Mouse (Mus musculus) layer of hippocampus, adult 9-11 months (tissue): ENCODE results near the gene Zfp827.
A peak's percentile ranks its signal among the peaks of the same experiment; 100 is the strongest.

ENCODE experiments used
- DNase-seq: peaks from one replicate; pipeline ENCODE4 v3.0.0; 2022

The Zfp827 gene

DNA sequence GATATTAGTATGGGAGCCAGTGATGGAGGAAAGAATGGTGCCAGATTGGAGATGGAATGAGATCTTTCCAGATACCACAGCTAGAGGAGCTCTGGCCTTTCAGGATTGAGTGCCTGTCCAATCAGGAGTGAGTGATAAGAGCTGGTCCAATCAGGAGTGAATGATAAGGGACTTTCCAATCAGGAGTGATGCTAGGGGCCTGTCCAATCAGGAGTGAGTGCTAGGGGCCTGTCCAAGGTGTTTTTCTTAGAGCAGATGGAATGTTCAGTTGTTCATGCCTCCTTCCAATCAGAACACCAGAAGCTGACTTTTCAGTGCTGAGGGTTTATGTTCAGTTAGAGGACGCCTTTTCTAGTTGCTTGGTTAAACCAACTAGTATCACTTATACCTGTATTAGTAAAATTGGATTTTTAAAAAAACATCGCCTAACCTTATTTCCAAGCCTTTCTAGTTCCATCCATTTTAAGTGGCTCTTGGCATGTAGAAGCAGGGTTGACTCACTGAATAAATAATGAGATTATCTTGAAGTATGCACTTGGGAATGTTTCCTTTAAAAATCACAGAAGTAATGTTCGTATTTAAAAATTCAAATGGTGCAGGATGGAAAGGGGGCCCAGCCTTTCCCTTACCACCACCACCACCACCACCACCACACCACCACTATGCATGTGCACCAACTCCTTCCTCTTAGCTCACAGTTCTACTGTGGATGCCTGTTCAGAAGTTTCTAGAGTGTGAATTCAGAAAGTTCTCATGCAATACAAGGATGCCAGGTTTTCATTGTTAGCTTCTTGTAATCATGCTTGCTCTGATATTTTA, 39.8 kb downstream of the Zfp827 start:
- DNase-seq, result no peak

DNA sequence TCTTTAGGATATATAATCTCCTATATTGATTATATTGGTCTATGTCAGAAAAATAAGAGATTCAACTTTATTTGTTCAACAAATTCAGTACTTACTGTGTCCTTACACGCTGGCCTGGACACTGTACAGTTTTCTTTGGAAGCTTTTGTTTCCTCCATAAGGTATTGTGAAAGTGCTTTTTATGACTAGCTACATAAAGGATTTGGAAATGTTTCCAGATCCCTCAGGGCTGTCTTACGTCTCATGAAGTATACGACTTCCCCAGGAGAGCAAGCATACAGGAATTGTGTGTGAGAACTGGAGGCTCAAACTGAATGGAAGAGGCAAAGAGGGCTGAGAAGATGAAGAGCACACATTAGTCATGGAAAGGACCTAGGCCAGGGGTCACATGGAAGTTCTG, 45.1 kb downstream of the Zfp827 start:
- no peak for DNase-seq

DNA sequence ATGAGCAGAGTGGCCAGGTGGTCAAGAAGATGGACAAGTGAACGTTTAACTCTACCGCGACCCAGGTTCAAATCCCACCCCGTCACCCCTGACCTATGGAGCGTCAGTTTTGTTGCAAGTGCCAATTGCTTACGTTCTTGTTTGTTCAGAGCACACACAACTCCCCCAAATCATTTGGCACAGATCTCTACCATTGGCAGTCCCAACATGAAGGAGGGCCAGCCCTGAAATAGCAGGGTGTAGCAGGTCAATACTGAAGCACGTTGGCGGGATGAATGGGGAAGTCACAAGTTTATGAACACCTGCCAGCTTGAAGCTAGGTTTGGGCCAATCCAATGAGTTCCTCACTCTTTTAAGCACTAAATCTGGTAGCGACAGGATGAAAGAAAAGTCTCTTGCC, 46.7 kb downstream of the Zfp827 start:
- no peak for DNase-seq

DNA sequence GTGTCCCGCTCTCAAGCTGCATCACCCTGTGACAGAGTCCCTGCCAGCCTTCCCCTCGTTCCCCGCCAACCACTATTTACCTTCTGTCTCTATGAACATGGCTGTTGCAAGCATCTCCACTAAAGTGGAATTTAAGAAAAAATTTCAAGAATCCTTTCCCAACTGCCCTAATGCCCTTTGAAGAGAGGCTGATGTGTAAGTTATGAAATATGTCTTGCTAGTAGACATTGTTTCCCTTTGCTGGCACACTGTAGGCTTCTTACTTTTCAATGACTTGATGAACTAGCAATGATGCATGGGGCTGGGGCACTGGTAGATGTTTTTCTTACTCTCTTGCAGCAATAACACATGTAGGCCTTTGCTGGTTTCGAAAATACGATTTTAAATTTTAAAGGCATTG, 49.0 kb downstream of the Zfp827 start:
- DNase-seq, result no peak

DNA sequence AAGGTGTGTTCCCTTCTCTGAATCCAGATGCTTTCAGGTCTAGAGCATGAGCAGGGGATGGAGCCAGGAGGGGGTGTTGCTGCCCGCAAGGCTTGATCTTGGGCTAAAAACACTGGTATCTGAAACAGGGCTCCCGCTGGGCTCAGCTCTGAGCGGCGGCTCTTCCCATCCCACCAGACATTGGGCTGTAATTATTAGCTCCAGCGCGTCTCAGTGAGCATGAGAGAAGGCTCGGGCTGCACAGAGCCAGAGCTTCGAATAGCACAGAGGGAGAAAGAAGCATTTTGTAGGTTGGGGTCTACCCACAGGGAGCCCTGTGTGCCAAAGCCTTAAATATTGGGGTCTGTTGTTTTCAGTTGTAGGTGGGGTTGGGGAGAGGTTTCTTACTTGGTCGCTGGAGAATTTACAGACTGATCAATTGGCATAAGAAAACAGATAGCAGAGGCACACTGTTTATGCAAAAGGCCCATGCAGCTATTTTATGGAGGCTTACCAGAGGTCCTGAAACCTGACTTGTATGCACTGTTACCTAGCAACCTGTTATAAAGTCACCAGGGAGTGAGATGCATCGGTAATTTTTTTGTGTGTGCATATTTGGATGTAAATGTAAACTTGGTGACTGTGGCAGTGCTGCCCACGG, 50.4 kb downstream of the Zfp827 start:
- DNase-seq, result no peak

DNA sequence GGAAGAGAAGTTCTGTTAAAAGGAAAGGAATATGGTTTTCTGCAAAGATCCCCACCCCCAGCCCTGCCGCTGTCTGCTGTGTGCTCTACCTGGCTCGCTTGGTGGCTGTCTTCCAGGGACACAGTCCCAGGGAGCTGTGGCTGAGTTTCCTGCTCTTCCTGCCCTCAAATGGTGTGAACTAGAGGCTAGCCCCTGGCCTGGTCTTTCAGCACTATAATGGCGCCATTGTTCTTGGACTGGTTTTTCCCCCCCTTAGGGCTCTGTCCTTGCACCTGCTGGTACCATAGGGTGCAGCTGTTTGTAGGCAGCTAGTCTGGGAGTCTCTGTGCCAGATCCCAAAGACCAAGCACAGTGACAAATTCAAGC, 50.9 kb downstream of the Zfp827 start:
- DNase-seq, result peak; percentile 61

DNA sequence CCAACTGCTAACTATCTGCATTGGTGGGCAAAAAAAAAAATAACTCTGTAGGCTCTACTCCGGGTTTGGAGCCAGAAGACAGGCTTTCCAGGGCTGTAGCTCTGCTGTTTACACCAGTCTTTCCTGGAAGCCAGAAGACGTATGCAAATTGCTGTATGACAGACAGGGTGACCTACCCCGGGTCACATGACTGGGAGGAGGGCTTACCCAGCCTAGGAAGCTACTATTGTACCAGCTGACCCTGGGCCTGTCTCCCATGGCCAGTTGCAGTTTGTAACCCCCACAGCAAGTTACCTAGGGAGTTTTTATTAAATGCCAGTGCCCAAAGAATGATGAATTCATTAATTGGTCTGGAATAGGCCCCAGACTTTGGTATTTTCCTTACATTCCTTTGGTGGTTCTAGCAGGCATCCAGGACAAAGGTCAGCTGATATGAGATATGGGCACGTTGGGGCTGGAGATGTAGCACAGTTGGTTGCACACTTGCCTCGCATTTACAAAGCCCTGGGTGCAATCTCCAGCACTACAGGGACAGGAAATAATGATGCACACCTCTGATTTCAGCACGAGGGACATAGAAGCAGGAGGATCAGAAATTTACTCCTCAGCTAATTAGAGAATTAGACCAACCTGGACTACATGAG, 52.0 kb downstream of the Zfp827 start:
- DNase-seq, result peak; percentile 27

DNA sequence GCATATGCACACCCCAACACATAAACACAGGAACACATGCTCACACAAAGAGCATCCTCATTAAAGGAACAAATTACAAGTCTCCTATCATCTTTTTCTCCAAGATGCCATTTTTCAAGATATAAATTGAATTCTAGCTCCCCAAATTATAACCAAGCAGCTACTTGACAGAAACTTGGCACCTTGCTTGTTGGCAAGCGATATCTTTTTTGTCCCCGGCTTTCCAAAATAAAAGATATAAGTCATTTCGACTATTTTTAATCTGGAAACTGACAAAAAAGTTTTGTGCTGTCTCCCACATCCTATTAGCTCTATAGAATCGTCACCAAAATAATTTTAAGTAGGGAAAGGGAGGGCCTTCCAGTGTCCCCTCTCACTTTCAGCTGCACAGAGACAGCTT, 53.1 kb downstream of the Zfp827 start:
- DNase-seq, result no peak

DNA sequence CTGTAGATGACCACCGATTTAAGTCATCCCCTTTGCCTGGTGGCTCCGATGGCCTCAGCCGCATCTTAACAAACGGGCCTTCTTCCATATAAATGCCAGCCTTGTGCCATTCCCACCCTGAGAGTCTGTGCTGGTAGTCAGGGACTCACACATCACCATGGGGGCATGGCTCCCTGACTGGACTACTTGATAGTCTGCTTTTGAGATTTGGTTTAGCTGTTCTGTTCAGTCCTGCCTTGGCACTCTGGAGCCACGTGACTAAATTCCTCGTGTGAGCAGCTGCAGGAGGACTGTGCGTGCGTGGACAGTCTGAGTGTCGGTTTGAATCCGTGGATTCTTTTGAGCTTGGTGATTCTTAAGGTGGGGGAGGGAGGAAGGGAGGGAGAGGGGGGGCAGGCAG, 53.7 kb downstream of the Zfp827 start:
- peak; percentile 43 for DNase-seq

DNA sequence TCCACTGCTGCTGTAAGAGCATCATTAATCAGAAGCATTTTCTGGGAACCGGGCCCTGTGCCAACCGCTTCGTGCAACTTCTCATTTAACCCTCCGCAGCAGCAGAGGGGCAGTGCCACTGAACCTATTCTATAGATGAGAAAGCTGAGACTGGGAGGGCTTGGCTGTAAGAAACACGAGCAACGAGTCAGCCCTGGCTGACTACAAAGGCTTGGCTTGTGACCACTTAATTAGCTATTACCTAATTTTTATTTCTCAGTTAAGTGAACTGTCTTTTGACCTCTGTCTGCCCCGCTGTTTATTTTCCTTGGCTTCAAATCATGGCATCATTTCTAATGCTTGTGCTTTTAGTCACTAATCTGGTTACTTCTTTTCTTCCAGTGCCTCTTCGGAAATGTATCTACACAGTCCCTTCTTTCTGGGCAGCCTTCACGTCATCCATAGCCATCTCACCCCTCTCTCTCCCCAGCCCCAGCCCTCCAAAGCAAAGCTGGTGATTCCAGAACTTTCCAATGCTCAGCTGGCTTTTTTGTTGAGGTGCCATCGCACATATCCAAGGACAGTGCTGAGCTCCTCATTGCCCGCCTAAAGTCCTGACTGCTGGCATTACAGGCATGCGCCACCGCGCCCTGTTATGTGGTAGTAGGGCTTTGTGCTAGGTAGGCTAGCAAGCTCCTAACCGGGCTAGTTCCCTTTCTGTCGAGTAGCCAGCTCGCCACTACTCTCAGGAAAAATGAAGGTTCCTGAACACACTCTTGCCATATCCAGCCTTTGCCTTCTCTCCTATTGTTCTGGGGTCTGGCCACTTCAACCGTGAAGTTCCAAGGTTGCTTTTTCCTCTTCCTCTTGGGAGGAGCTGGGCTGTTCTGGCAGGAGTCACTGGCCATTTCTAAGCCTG, 55.5 kb downstream of the Zfp827 start:
- no peak for DNase-seq

DNA sequence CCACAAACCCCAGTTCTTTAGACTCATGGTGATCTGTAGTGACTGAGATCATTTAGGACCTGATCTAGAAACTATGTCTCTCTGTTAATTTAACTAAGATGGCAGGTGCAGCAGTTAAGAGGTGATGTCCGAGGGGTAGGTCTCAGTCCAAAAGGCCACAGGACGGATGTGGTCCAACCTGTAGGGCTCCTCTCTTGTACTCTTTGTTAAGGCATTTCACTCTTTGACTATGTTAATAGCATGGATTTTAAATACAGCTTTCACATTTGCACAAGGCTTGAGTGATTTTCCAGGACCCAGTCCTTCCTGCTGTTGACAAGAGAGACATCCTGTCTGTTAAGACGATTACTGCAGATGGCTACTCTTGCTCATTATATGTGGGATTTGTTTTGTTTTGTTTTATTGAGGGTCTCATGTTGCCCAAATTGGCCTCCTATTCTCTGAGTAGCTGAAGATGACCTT, 56.2 kb downstream of the Zfp827 start:
- DNase-seq, result no peak

DNA sequence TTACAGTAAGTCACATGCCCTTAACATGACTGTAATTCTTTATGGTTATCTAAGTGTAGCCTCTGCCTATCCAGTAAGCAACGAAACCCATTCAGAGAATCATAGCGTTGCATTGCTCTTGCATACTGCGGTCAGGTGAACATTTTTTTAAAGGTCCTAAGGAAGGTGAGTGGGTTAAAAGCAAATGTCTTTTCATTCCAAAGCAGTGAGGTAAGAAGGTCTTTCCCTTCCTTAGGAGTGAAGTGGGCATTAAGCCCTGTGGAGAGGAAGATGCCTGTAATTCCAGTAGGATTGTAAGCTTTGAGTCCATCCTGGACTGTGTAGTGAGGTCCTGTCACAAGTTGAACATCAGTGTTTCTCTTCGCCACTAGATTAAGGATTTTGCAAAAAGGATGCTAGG, 66.2 kb downstream of the Zfp827 start:
- no peak for DNase-seq

DNA sequence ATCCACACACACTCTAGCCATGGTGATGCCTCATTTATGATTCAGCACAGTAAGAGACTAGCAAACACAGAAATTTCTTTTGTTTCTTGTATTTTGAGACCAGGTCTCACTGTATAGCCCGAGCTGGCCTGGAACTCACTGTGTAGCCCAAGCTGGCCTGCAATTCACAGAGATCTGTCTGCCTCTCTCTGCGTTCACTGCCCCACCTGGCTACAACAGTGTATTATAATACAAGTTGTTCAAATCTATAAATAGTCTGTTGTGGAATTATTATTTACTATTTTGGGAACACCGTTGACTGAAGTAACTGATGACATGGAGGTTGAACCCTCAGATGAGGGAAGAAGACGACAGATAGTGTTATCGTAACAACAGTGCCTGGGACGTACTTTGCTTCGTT, 66.9 kb downstream of the Zfp827 start:
- no peak for DNase-seq

DNA sequence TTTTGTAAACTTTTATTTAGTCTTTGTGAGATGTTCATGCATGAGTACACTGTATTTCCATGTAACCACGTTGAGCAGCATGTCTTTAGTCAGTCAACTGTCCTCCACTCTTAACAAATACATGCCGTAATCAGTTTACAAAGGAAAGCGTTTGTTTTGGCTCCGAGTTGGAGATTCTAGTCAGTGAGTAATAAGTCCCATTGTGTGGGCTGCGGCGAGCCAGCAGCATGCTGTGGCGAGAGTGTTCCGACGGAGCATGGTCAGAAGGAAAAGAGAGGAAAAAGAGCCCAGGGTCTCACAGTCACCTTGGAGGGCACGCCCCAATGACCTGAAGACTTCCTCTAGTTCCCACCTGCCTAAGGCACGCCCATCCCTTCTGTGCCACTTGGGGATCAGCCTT, 68.7 kb downstream of the Zfp827 start:
- DNase-seq, result no peak

DNA sequence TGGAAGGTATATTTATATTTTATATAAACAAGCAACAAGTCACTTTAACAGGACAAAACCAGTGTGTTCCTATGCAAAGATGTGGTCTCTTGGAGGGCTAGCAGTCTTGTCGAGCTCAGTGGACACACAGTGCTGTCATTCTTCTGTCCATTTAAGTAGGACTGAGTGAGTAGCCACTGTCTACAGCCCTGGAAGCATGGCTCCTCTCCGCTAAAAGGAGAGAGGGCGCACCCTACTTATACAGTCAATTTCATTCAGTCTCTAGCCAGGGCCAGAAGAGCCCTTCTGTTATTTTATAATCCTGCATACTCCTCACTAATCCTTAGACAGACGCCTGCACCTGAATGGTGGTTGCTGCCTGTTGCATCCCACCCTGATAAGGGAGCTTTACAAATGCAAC, 74.5 kb downstream of the Zfp827 start:
- DNase-seq, result no peak

DNA sequence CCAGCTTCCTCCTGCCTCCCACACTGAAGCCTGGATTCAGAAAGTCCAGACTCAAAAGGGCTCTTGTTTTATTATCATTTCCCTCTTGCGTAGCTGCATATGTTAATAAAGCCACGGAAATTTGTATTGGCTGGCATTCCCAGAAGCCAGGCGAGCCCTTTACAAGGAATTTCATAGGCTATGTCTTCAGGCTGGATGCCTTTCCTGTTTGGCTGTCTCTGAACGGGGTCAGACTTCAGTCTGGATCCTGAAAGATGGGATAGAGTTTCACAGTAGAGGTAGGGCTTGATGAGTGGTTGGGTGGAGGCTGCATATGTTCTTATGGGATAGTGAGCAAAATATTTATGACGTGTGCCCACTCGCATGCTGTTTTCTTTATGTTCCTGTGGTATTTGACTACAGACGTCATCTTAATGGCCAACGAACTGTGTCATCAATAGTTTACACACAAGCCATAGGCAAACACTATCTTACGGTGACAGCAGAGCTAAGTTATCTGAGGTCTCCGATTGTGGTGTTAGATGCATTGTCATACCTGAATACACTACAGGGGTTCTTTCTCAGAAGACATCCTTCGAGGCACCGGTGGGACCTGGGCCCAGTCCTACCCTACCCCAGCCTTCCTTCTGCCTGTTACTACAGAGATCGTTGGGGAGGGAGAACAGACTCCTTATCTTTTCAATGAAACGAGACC, 75.1 kb downstream of the Zfp827 start:
- no peak for DNase-seq

DNA sequence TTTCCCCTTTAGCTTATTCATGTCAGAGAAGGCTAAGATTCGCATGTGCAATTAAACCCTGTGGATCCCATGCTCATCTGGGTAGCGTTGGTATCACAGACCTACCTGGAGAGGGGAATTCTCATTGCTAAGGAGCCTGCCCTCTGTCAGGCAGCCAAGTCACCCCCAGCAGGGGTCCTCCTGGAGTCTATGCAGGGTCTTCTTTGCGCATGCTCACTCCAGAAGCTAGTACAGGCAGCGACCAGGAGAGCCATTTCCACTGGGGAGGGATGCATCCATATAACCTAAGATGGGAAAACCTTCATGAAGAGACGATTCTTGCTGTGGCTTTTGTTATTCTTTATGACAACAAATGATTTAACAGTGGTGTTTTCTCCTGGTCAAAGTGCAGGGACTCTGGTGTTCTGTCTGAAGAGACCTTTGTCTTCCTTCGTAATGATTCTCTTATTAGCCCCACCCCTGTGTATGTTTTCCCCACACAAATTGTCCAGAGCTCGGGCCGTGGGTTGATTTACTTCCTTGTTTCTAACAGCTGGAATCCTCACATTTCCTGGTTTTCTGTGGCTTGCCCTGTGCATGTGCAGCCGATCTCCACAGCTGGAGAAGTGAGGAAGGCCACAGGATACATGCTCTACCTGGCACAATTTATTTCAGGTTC, 75.8 kb downstream of the Zfp827 start:
- no peak for DNase-seq

DNA sequence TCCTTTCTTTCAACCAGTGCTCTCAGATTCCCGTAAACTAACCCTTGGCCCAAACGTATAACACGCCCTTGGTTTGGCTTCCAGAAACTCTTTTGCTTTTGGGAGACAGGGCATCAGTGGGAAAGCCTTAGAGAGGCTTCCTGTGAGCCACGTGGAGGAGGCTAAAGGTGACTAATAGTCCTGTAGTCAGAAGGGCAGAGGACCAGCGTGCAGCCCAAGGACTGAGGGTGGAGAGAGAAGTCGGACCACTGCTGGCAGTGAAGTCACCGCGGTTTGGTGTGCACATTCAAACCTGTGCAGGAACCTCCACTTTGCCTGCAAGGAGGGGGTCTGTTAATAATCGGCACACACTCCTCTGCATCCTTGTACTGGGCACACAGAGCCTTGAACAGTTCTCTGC, 76.4 kb downstream of the Zfp827 start:
- no peak for DNase-seq

DNA sequence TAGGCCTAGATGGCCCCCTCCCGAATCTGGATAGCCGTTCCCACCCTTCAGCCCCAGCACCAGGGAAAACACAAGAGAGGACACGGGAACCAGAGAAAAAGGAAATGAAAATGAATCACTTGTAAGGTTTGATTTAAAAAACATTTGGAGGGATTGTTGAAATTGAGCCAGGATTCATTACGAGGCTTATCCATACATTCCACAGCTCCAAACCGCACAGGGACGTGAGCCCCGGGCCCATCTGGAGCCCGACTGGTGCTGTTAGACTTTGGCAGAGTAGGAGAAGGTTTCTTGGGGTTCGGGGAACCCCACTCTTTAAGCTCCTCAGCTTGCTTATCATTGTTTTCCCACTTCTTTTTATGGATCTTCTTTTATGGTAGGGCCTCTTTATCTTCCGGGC, 76.9 kb downstream of the Zfp827 start:
- DNase-seq, result no peak

DNA sequence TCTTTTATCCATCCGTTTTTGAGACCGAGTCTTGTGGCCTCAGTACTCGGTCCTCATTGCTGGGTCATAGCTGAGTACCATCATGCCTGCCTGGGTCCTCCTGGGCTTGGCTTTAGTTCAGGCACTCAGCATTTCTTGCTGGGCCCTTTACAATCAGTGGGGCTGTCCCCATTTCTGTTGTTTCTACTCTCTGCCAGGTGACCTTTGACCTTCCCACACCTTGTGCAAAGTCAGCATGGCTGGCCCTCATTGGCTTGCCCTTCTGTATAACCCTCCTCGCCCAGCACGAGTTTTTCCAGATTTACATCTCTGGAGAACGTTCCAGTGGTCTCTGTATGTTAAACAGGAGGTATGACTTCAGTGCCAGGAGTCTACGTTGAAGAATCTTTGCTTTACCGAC, 83.2 kb downstream of the Zfp827 start:
- no peak for DNase-seq

DNA sequence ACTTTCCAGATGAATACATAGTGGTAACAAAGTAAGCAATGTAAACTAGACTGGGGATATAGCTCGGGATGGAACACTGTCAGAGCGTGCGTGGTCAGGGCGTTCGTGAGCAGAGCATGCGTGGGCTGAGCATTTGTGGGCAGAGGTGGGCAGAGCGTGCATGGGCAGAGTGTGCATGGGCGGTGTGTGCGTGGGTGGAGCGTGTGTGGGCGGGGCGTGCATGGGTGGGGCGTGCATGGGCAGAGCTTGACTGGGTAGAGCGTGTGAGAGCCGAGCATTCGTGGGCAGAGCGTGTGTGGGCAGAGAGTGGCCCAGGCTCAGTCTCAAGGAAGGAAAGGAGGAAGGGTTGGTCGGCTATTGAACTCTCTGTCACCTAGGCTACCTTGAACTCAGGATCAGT, 84.2 kb downstream of the Zfp827 start:
- no peak for DNase-seq

DNA sequence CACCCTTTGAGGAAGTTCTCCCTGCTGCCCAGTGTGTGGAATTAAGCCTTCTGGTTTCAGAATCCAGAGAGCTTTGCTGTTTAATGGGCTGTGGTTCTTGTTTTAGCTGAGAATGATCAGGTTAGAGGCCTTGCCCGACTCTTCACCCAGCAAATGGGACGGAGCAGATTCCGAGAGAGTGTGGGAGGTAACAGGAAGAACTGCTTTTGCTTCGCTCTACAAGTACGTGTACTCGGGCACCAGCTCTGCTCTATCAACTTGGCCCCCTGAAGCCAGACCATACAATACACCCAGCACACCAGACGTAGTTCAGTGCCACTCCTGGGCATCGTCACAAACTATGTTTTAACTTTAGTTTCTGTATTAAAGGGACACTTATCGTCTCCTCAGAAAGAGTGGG, 85.3 kb downstream of the Zfp827 start:
- DNase-seq, result no peak
